Mouse (Mus musculus) heart, adult 2 months (tissue): ENCODE data around the gene Dok5.

ENCODE experiments used
- CTCF ChIP-seq: fragments of 200-600 bp; IDR thresholded peaks from 2 replicates; pipeline ENCODE4 v1.8.1; 2022; ENCODE audit warnings: antibody characterized with exemption, mild to moderate bottlenecking, moderate library complexity
- EP300 ChIP-seq: fragments of 200-500 bp; IDR thresholded peaks from 2 replicates; pipeline ENCODE4 v1.6.1; 2011; ENCODE audit warnings: low read depth, low read length, control low read depth; ENCODE audit not compliant: insufficient read depth
- POLR2A ChIP-seq: fragments of 200-500 bp; IDR thresholded peaks from 2 replicates; pipeline ENCODE4 v1.6.1; 2011; ENCODE audit warnings: mild to moderate bottlenecking, low read depth, low read length, control low read depth; ENCODE audit not compliant: insufficient read depth

DNA sequence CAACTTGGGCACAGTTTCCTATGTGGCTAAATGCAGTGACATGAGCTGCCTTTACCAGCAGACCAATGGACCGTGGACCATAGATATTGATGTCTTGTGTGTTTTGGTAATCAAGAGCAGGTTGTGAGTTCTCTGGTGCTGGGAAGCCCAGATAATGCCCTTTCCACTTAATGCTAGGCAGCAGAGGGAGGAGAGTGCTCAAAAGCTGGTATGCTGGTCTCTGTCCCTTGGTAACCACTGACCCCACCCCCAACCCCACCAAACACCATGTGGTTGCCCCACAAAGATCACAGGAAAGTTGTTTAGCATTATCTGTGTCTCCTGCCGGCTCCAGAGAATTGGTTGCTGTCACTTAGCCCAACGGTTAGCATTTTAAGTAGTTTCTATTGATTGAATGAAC is 127.0 kb downstream of the Dok5 start:
- TF ChIP-seq POLR2A (no peak), CTCF (no peak), EP300 (no peak)
